Mouse (Mus musculus) 3134 (cell line): ENCODE results near the gene Add3.

Experiments used
- DNase-seq: peaks from one replicate; pipeline ENCODE4 v3.0.0-alpha.2; 2011; ENCODE audit warnings: low spot score; ENCODE audit not compliant: insufficient read length; ENCODE audit errors: extremely low read depth

Add3 gene

DNA sequence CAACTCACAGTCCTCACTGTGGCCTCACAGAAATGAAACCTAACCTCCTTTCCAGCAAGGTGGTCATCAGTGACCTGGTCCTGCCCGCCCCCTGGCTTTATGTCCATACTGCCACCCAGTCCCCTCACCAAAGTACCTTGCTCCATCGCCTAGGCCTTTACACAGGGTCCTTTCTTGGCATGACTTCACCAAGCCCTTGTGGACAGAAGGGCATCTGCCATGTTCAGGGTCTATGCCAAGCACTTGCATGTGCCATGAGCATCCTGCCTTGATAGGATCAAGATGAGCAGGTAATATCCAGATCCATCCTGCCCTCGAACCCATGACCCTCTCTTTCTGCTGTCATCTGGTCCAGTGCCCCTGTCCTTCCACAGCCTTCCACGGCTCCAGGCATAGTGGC, 120.6 kb downstream of the Add3 start:
- DNase-seq: no peak

DNA sequence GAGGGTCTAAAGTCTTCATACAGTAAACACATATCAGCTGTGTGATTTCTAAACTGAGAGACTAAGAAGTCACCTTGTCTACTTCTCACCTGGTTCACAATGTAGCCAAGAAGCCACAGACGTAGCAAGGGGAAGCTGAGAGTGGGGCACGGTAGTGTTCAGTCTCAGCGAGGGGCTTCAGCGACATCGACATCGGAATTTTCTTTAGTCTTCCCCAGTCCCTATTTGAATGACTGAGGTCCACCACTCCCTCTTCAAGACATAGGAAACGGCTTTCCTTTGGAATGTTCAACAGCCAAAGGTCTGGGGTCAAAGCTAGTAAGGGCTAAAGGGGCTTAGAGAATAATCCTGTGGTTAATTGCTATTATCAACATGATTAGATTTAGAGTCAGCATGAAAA, 121.8 kb downstream of the Add3 start:
- DNase-seq: no peak

DNA sequence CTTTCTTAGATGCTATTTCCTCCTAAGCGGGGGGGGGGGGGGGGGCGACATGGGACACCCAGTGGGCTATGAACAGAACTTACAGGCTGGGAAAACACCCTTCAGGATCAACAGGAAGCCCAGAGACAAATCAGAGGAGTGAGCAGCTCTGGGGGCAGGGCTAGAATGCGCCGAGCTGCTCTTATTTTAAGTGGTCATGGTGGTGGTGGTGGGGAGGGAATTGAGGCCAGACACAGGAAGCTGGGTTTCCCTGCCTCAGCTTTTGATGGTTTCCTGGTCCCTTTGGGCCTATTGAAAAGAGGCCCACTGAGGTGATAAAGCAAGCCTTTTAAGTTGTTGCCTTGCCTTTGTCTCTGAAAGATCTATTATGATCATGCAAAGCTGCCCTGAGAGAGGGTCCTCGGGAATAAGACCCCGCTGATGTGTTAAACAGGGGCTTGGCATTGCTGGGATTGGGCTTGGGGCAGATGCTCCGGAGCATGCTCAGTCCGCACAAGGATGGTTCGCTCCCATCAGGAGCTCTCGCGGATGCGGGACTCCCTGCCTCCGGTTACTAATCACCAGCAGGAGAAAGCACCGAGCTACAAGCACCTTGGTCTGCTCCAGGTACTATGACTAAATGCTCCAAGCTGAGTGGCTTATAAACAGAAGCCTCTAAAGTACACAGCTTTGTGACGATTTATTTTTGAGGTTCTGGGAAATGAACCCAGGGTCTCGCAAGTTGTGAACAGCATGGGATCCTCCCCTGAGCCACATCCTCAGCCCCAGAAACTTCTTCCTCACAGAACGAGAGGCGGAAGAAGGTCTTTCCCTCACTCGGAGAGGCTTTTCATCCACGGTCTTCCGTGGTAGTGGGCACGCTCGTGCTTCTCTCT, 123.9 kb downstream of the Add3 start:
- no peak for DNase-seq

DNA sequence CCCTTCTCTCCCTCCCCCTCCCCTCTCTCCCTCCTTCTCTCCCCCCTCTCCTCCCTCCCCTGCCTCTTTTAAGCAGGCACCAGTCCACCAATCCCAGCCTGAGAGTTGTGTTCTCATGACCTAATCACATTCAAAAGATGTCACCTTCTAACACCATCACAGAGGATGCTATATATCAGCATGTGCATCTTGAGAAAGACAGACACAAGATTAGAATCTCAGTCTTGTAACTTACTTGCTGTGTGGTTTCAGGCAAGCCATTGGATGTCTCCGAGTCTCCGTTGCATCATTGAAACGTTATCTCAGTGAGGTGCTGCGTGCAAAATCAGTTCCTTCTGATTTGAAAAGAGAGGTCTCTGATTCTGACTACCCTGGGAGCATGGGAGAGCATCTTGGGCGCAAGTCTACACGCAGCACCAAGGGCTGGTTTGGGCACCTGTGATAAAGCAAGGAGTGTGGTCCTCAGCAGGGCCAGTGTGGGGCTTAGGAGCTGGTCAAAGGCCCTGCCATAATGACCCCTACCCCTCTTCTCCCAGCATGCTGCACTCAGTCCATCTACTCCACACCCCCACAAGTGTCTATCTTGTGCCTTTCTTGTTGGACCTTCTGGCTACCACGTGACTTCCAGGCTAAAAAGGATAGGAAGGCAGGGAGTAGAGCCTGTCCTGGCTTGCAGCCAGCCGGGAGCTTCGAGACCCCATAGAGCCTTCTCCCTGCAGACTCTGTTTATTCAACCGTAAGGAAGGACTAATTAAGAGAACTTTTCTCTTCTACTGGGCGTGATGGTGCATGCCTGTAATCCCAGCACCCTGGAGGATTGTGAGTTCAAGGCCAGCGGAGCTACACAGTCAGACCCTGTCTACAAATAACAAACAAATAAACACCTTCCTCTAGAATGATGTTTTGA, 124.8 kb downstream of the Add3 start:
- DNase-seq: no peak

DNA sequence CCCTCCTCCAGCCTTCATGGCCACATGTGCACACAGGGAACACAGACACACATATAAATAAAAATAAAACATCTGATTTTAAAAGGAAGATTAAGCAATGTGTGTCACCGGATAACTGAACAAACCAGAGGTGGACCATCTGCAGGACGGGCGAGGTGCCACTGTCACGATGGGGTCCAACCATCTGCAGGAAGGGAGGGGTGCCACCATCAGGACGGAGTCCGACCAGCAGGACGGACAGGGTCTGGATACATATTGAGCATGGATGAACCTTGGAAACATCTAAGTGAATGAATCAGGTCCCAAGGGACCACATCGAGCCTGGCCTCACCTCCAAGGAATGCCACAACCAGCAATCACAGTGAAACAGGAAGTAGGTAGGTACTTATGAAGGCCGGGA, 127.1 kb downstream of the Add3 start:
- peak; percentile 56 for DNase-seq

DNA sequence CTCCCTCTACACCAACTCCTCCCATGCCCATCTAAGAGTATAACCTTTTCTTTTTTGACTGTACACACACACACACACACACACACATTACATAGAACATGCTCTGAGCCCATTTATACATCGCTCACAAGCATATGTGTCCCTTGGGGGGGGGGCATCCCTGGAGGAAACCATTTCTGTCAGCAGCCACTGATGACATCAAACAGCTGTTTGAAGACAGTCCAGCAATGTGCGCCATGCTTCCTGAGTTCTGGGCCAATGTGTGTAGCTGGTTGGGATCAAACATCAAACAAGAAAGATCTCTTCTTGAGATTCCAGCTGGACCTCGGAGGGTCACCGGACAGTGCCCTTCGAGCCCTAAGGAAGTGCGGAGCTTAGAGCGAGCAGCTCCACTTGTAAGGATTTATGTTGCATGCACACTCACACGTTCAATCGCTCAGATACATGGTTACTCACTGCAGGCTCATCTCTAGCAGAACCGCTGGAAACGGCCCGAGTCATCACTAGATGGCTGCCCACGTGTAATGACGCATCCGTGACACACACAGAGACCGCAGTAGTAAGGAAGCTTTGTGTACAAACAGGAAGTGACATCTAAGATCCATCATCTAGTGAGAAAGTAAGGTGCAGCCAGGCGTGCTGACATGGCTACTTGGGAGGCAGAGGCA, 132.9 kb downstream of the Add3 start:
- DNase-seq: peak; percentile 76

DNA sequence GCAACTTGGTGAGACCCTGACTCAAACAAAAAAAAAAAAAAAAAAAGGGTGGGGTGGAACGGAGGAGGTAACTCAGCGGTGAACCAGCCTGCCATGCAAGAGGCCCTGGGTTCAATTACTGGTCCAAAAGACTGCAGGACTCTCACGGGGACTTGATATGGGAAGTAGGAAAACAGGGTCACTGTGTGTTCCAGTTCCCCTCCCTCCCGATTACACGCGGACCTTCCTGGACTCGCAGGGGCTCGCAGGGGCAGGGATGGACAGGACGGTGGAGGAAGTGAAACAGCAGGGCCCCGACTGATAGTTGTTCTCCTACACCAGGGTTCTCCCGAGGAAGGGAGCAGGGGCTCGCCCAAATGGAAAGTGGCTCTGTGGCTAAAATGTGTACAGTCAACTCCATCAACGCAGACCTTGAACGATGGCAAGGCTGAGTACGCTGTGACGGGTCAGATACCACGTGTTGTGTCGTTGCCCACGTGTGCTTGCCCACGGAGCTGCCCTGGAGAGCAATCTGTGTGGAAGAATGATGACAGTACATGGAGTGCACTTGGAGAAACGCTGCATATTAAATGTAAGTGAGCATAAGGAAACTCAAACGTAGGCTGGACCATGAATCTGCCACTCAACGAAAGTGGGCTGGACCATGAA, 133.7 kb downstream of the Add3 start:
- DNase-seq: no peak

DNA sequence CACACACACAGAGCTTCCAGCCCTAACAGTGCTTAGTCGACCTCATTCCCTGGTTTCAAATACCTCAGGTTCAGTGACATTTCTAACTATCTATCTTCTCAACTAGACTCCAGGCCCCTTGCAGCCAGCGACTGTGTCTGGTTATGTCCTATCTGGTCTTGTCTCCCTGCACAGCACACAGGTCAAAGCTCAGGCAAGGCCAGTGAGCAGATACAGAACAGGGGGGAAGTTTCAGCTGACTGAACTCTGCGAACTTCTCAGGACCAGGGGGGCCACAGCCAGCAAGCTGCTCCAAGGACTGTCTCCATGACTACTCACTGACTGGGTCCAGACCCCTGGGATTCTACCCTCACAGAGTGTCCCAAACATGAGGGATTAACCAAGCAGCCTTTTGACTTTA, 135.0 kb downstream of the Add3 start:
- DNase-seq: no peak

DNA sequence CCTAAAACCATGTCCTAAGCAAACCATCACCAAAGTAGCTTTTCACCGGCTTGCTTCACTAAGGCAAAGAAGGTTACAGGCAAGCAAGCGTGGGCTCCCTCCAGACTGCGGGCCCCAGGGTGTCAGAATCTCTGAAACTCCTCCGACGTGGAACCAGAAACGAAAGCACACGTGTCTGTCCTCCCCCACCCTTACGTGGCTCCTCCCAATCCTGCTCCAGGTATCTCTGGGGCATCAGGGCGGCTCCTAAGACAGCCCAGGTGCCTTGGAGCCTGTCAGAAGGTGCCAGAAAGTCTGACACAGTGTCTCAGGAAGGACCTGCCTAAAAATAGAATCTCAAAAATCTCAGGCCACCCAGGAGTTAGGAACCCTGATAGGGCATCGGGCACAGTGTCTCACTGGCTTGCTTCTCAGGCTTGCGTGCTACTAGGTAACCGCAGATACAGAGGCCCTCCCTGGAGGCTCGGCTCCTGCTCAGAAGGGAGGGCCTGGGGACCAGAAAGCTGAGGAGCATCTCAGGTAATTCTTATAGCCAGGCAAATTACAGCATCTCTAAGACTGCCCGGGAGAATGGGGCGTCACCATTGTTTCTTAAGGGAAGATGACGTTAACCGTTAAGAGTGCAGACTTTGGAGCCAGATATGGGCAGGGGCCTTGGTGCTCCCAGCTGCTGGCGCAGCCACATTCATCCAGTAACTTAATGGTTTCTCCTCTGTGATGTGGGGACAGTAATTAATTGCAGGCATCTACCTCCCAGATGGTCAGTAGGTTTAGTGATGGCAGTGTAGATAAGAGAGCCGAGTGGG, 136.9 kb downstream of the Add3 start:
- no peak for DNase-seq

DNA sequence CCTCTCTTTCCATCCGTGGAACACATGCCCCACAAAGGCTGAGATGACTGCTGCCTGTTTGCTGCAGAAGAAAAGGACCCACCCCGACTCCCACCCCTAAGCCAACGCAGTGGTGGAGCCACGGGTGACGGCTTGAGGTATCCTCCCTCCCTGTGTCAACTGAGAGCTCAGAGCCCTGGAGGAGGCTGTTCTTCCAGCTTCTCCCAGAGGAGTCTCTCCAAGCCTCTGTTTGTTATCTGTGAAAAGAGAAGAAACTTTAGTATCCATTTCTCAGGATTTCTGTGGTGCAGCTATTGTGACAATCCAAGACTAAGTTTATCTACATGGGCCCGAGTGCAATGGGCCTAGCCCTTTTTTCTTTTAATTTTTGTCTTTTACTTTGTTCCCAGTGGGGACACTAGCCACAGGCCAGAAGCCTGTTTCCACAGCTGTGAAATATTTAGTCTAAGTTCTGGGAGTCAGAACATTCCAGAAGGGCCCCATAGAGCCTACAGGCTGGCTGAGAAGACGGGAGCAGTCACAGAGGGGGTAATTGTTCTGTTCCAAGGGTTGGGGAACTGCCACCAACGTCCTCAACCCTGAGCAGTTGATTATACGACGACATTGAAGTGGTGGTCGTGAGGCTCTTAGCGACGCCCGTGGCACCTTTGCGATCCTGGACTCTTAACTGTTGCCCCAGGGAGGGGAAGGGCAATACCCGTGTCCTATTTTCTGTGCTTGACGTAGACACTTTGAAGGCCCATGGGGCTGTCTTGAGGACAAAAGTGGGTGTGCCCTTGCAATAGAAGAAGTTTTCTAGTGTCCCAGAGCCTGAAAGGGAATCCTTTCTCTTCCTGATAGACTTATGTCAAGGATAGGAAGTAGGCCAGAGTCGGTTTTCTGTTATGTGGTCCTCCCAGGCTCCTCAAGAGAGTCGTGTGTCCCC, 138.5 kb downstream of the Add3 start:
- DNase-seq: no peak

DNA sequence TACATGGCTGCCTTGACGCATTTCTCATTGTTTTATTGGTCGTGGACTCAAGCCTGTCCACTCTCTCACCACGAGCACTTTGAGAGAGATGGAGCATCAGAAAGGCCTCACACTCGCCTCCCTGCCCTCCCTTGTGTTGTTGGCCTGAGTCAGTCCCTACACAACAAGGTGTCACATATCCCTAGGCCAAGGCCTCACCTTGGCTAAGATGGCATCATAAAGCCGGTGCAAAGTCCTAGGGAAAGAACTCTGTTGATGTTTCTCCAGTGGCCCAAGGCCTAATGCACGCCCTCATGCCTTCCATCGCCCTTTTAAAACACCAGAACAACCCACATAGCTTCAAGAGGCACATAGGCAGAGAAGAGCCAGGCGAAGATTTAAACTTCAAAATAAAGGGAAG, 140.0 kb downstream of the Add3 start:
- no peak for DNase-seq

DNA sequence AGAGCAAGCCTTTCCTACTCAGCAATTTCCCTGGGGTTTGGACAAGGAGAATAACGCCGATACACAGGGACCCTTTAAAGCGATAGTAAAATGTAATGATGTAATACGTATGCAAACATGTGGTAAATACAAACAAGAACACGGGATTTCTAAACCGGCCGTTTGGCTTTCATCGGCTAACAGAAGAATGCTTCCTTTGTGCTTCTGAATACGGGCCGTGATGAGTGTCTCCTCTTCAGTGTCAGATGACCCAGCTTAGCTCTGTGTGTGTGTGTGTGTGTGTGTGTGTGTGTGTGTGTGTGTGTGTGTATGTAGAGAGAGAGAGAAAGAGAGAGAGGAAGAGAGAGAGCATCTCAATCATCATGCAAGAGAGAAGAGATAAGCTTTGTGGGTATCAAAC, 142.3 kb downstream of the Add3 start:
- no peak for DNase-seq

DNA sequence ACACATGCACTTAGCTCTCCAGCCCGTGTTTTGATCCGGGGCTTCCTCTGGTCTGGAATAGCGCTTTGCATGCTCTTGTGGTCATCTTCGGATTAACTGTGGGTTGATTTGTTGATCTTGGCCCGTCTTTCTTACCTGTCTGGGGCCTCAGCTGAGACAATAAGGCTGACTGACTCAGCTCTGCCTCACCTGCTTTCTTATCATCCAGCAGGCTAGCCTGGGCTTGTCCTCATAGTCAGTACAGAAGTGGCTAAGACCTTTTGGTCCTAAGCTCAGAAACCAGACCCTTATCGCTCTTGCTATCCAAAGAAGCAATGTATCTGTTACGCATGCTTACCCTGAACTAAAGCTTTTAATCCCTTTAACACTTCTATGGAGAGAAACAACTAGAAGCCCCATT, 143.5 kb downstream of the Add3 start:
- DNase-seq: no peak

DNA sequence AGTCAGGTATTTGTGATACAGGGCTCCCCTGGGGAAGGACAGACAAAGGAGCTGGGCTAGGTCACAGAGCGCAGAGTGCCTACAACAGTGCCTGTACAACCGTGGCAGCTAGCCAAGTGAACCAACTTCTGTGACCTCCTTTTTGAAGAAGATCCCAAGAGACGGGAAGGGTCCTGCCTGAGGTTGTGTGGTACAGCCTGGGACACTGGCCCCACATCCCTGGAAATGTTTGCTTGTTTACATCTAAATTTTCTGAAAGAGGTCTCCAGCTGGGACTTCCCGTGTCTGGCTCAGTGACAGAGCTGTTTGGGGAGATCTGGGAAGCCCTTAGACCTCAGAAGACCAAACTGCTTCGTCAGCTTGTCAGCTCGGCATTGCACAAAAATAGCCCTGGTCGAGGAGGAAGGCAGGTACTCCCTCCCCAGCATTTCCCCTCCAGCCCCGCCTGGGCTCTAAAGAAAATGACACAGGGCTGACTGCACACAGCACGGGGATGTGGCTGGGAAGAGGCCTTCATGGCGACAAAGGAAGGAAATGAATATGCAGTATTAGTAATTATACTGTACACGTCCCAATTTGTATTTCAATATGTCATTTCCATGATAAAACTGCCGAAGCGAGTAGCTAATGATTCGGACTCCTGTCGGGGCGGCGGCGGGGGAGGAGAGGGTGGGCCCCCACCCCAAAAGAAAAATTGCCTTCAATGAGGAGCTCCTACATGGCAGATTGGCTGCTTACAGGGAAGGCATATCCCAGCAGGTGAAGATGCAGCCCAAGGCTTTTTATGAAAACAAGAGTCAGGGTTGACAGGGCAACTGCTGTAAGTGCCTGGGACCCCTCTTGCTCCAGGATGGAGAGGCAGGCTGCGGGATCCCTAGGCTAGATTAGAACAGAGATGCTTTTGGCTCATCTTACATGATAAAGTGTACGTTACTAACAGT, 144.3 kb downstream of the Add3 start:
- DNase-seq: no peak

DNA sequence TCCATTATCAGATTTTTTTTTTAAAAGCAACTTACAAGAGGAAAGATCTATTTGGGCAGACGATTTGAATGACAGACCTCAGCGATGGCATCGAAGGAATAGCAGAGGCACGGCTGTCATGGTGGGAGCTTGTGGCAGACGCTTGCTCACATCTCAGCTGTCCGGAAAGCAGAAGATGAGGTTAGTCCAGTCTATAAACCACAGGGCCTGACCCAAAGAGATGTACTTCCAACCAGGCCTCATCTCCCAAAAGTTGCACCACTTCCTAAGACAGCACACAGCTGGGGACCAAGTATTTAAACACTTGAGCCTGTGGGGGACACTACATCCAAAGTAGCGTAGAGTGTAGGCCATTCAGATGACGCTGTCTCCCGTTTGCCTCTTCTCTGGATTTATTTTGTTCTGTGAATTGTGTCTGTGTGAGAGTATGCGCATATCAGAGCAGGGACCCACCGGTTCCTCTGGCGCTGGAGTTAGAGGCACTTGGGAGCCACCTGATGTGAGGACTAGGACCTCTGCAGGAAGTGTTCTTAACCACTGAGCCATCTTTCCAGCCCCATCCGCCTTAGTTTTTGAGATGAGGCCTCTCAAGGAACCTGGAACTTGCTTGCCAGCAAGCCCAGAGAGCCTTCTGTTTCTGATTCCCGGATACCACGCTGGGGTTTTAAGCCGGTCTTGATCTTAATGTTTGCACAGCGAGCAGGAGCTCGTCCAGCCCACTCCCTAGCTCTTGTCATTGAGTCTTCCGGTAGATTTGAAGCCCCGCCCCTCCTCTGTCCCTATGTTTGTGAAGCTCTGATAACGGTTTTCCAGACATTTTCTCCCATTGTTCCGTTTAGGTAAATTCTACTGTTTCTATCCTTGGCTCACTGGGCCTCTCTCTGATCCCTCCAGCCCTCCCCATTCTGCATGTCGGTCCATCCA, 156.3 kb downstream of the Add3 start:
- DNase-seq: no peak
